Mouse (Mus musculus): Measurements from ENCODE around the gene Acox2.

GRCm38 (mm10) chr14:8191331-8191965, 67.7 kb downstream of the Acox2 start:
- no peak for TF ChIP-seq CTCF (IDR thresholded peaks at IDR 0.05; ENCODE audit: control insufficient read depth, insufficient read depth, insufficient read length)
- no peak for TF ChIP-seq MYOD1 (IDR thresholded peaks at IDR 0.05; ENCODE audit: control insufficient read depth, insufficient read length, low read depth)
- TF ChIP-seq MAX (IDR thresholded peaks at IDR 0.05): no peak
- no peak for TF ChIP-seq USF1 (IDR thresholded peaks at IDR 0.05; ENCODE audit: low read depth)
- no peak for TF ChIP-seq MYOG (IDR thresholded peaks at IDR 0.05; ENCODE audit: control insufficient read depth, extremely low read depth, insufficient read length)
- TF ChIP-seq FOSL1 (IDR thresholded peaks at IDR 0.05; ENCODE audit: insufficient read depth, low read length, poor library complexity, severe bottlenecking): no peak
